Mouse (Mus musculus): ENCODE data around the gene Dok3. TPM values are rescaled to one million over a fixed set of nuclear protein-coding genes. Genes with fewer than 3 reads are reported as not detected.

Dok3 gene
- polyA plus RNA-seq (2015; fragmentation: Nextera tagmentation; extraction: Ambion mirVana), result 36.9 and 49.7 TPM in 2 replicates

DNA sequence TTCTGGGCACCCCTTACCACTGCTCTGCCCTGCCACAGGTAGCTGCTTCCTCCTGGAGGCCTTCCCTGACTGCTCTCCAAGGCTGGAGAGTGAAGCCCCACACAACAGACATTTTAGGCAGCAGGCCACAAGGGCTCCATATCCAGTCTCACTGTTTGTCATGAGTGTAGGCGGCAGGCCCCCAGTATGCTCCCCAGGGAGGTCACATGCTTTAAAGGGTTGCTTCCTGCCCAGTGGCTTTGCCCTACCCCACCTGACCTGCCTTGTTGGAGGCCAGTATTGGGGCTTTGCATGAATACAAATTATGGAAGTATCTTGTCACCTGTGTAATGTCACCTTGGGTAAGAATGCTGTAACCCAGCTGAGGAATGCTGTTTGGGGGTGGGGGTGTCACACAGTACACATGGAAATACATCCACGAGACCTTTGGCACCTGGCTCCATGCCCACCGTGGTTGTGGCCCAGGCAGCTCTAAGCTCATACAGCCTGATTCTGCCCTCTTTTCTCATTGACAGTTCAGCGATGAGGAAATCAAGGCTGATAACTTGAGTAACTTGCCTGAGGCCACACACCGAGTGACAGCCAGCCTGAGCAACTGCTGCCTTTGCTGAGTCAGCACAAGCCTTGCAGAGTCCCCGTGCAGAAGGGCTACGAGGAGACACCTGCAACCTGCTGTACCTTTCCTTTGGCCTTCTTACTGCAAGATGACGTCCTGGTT lies at the start of gene Dok3:
Gene Dok3 (minus strand): TSS at position 99 of the 718 bp plus-strand sequence.

DNA sequence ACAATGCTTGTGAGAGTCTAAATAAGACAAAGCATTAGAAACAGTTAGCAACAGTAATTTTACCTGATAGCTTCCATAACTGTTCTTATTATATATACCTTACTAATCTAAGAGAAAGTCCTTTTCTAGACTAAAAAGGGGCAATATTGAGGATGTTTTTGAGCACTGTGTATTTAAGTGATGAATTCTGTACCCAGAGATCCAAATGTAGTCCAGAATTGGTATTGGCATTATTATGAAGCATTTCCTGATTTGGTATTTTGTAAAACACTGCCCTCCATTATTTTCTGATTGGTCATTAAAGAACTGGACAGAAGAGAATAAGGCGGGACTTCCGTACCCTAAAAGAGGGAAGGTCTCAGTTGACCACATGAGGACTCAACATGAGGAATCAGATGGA lies 44.3 kb upstream of the Dok3 start, which contains the start of gene Tmed9:
Gene Tmed9 (plus strand): TSS at position 301 of the 400 bp plus-strand sequence.

DNA sequence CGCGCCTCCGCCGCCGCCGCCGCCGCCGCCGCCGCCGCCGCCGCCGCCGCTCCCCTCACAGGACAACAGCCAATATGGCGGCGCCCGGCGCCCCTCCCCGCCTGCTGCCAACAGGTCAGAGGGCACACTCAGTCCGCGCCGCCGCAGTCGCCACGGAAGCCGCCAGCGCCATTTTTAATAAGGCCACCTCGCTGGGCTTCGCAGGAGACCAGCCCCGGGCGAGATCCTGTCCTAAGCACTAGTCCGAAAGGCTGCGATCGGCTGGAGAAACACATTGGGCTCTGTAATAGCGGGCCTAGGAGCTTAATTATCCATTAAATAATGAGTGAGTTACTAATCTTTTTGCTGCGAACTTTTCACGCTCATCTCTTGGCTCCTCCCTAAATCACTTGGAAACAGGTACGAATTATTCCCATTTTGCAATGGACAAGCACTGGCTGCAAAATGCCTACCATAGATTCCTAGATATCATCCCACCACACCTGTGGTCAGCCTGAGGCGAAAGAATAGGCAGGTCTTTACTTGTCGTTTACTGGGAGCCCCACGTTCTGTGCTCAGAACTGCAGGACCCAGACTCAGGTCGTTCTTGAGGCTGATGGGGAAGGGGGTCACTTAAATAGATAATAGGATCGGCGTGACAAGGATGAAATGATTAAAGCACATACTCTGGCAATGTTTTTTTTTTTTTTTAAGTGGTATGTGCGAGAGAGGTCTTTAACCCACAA lies 42.1 kb upstream of the Dok3 start, which contains the start of gene Fam193b:
Gene Fam193b (minus strand): TSS at position 94 of the 725 bp plus-strand sequence.

DNA sequence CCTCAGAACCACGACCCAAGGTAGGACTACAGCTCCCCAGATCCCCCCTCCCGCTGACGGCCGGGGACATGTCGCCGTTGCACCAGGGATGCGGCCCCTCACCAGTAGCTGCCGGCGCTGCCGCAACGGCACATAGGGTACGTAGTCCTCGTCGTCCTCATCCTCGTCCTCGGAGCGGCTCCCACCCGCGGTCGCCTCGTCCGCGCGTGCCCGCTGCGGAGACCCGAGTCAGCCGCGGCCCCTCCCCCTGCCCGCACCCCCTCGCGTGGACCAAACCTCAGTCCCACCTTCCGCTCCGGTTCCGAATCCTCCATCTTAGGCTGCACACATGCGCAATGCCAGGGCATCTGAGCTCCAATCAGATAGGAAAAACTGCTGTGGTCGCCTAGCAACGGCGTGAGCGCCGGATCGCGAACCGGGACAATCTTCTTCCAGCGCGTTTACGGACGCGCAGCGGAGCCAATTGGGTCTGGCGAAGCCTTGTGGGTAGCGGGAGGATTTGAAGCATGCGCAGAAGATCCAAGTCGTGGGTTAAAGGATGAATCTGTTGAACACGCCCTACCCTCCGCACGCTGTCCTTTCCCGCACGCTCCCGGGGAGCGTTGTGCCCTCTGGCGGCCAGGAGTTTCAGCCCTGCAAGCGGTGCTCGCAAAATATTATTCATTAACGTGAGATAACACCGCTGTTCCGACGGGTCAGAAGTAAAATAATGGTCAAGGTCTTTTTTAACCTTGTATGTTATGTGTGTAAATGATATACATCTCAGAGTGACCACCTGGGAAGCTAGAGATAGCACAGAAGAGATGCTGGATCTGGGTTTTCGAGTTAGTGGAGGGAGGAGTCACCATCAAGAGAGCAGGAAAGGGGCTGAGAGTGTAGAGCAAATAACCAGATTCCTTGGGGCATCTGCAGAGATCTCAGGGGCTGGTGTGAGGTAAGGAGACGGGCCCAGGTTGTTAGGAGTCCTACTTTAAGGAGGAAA lies 7.4 kb upstream of the Dok3 start, which contains the start of gene Ddx41:
Gene Ddx41 (minus strand): TSS at position 465 of the 982 bp plus-strand sequence.

DNA sequence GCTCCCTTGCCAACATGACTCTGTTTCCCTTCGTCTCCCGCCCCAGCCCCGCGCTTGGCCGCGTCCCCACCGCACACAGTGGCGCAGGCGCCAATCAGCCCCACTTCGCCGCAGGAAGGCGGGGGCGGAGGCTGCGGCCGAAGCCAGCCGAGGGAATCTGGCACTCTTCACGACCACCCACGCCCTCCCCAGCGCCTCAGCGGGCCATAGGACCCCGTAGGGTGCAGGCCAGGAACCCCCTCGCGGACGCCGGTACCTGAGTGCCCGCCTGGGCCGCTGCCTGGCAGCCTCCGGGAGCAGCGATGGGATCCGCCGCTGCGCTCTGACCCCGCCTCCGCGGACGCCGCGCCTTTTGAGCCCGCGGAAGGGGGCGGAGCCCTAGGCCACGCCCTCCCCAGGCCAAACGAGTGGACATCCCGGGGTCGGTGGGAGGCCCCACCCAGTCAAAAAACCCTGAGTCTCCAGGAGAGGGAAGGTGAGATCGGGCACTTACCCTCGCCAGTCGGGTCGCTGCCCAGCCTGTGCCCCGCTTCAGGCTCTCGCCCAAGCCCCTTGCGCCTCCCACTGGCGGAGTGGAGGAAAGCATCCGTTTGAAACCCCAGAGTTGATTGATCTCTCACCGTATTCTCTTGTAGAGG lies 15.9 kb downstream of the Dok3 start, which contains the start of gene Pdlim7:
Gene Pdlim7 (minus strand): TSS at position 566 of the 638 bp plus-strand sequence.

DNA sequence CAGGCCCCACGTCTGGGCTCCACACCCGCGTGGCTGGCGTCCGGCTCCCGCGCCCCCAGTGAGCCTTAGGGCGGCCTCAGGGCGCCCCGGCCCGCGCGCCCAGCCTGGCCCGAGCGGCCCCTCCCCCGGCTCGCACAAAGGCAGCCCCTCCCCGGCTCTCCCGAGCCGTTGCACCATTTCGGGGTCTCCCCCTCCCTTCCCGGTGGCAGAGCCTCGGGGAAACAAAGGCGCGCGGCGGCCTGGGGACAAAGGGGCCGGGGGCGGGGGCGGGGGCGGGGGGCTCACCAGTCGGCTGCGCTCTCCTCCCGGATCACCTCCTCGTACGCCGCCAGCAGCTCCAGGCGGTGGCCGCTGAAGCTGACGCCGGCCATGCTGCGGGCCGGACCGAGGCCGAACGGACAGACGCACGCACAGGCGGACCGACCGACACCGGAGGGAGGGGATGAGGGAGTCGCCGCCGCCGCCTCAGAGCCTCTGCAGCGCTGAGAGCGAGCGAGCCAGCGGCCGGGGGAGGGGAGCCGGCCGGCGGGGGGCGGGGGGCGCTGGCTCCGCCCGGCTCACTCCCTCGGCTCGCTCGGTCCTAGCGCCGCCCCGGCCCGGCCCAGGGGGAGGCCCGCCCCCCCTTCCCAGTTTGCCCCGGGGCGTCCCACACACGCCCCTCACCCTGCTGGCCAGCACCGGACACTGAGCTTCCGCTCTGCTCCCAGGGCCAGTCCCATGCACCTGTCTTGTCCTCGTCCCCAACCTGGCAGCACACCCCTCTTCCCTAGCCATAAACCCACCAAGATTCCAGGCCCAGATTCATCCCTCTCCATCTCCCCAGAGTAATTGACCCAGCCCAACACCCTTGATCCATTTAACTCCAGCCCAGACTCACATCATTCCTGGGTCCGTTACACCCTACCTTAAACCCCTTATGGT lies 41.3 kb downstream of the Dok3 start, which contains the start of gene Dbn1:
Gene Dbn1 (minus strand): TSS at position 534 of the 921 bp plus-strand sequence.

Other genes with a start within 250 kb of the Dok3 start
- 187 and 204 TPM in 2 replicates for gene Prelid1, start 208.8 kb downstream of the Dok3 start, polyA plus RNA-seq (2015; fragmentation: Nextera tagmentation; extraction: Ambion mirVana)
- gene Rab24, start 207.3 kb downstream of the Dok3 start, polyA plus RNA-seq (2015; fragmentation: Nextera tagmentation; extraction: Ambion mirVana), result 63.1 and 67.9 TPM in 2 replicates
- gene Mxd3, start 199.5 kb downstream of the Dok3 start, polyA plus RNA-seq (2015; fragmentation: Nextera tagmentation; extraction: Ambion mirVana), result 36.7 and 38.4 TPM in 2 replicates
- gene Lman2, start 166.5 kb downstream of the Dok3 start, polyA plus RNA-seq (2015; fragmentation: Nextera tagmentation; extraction: Ambion mirVana), result 62.5 and 62.6 TPM in 2 replicates
- 7.7 and 10.3 TPM in 2 replicates for gene Rgs14, start 159.6 kb downstream of the Dok3 start, polyA plus RNA-seq (2015; fragmentation: Nextera tagmentation; extraction: Ambion mirVana)
- gene Slc34a1, start 131.1 kb downstream of the Dok3 start, polyA plus RNA-seq (2015; fragmentation: Nextera tagmentation; extraction: Ambion mirVana), result not detected in 2 replicates
- not detected in 2 replicates for gene Pfn3, start 114.1 kb downstream of the Dok3 start, polyA plus RNA-seq (2015; fragmentation: Nextera tagmentation; extraction: Ambion mirVana)
- gene F12, start 102.5 kb downstream of the Dok3 start, polyA plus RNA-seq (2015; fragmentation: Nextera tagmentation; extraction: Ambion mirVana), result 0.15 and 0.16 TPM in 2 replicates
- gene Grk6, start 84.2 kb downstream of the Dok3 start, polyA plus RNA-seq (2015; fragmentation: Nextera tagmentation; extraction: Ambion mirVana), result 32.7 and 40.8 TPM in 2 replicates
- gene Prr7, start 65.0 kb downstream of the Dok3 start, polyA plus RNA-seq (2015; fragmentation: Nextera tagmentation; extraction: Ambion mirVana), result 0.14 and 0.28 TPM in 2 replicates
- gene Dbn1, start 41.2 kb downstream of the Dok3 start, polyA plus RNA-seq (2015; fragmentation: Nextera tagmentation; extraction: Ambion mirVana), result 16.3 and 20.8 TPM in 2 replicates
- gene Pdlim7, start 15.6 kb downstream of the Dok3 start, polyA plus RNA-seq (2015; fragmentation: Nextera tagmentation; extraction: Ambion mirVana), result 37.8 and 45.4 TPM in 2 replicates
- gene Ddx41, start 7.4 kb upstream of the Dok3 start, polyA plus RNA-seq (2015; fragmentation: Nextera tagmentation; extraction: Ambion mirVana), result 29.2 and 35.3 TPM in 2 replicates
- 15.4 and 18.8 TPM in 2 replicates for gene Fam193b, start 41.8 kb upstream of the Dok3 start, polyA plus RNA-seq (2015; fragmentation: Nextera tagmentation; extraction: Ambion mirVana)
- 68.1 and 69.0 TPM in 2 replicates for gene Tmed9, start 44.4 kb upstream of the Dok3 start, polyA plus RNA-seq (2015; fragmentation: Nextera tagmentation; extraction: Ambion mirVana)
- 7.9 and 9.8 TPM in 2 replicates for gene B4galt7, start 70.6 kb upstream of the Dok3 start, polyA plus RNA-seq (2015; fragmentation: Nextera tagmentation; extraction: Ambion mirVana)
- gene Caml, start 93.7 kb upstream of the Dok3 start, polyA plus RNA-seq (2015; fragmentation: Nextera tagmentation; extraction: Ambion mirVana), result 25.8 and 31.1 TPM in 2 replicates
- 25.3 and 27.0 TPM in 2 replicates for gene Ddx46, start 105.7 kb upstream of the Dok3 start, polyA plus RNA-seq (2015; fragmentation: Nextera tagmentation; extraction: Ambion mirVana)
- gene B230219D22Rik, start 163.8 kb upstream of the Dok3 start, polyA plus RNA-seq (2015; fragmentation: Nextera tagmentation; extraction: Ambion mirVana), result 17.7 and 20.2 TPM in 2 replicates
- gene Txndc15, start 185.4 kb upstream of the Dok3 start, polyA plus RNA-seq (2015; fragmentation: Nextera tagmentation; extraction: Ambion mirVana), result 31.5 and 33.1 TPM in 2 replicates
- gene Pcbd2, start 198.1 kb upstream of the Dok3 start, polyA plus RNA-seq (2015; fragmentation: Nextera tagmentation; extraction: Ambion mirVana), result 52.6 and 57.8 TPM in 2 replicates